27 mouse cellular contexts compared by ENCODE assay signal in the genomic region with DNA sequence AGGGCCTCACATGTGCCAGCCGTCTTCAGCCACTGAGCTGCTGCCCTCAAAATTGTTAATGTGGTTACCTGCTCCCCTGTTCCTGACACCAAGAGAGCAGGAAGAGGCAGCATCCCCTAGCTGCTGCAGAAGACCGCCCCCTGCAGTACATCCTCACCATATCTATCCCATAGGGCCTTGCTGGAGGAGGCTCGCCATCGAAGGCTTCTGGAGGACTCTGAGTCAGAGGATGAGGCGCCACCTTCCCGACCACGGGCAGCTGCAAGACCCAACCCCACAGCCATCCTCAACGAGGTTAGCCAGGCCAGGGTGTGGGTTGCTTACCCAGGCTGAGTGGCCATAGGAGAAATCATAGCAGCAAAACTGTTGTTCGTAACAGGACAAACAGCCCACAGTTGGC. TPM values are rescaled to one million over a fixed set of nuclear protein-coding genes. Genes with fewer than 3 reads are reported as not detected.
A peak's percentile ranks its signal among the peaks of the same experiment; 100 is the strongest.
DNase-seq lines count a peak whose midpoint lies in the region; ATAC-seq and TF ChIP-seq lines count a peak whose summit lies in the region.
"Had no signal": no experiment of that assay in that cellular context is flagged by ENCODE, and none has a peak within 500 bp of the region (broad histone marks: within the 10 kb centered on the region; RNA-seq: fewer than 3 reads in every experiment).

No protein-coding gene starts in this region.

- no peak overlapping the region for H3K9ac ChIP-seq in forebrain, postnatal 0 days
- H3K9ac ChIP-seq in forebrain, embryonic 14.5 days (ENCODE audit: low read length): no peak overlapping the region
- H3K9ac ChIP-seq in kidney, postnatal 0 days (ENCODE audit: low read depth, low read length): no peak overlapping the region
- H3K9ac ChIP-seq: embryonic facial prominence, embryonic 15.5 days; forebrain, embryonic 15.5 days; hindbrain, embryonic 15.5 days; limb, embryonic 13.5 days; lung, embryonic 15.5 days; midbrain, embryonic 12.5 days had no signal

- H3K36me3 ChIP-seq in forebrain, postnatal 0 days (ENCODE audit: insufficient read depth): peaks cover 55% of the 10 kb centered on the region
- H3K36me3 ChIP-seq in forebrain, embryonic 14.5 days (ENCODE audit: control insufficient read depth, insufficient read depth, low read length): peaks cover 55% of the 10 kb centered on the region
- peaks cover 22% of the 10 kb centered on the region; the same call in 1 of the 2 replicates for H3K36me3 ChIP-seq in kidney, postnatal 0 days (ENCODE audit: insufficient read depth, low read length)

- WGBS in forebrain, postnatal 0 days: 87% methylated on average over 9 of the region's 9 CpGs
- 84% methylated on average over 9 of the region's 9 CpGs for WGBS in forebrain, embryonic 14.5 days
- 78% methylated on average over 9 of the region's 9 CpGs for WGBS in kidney, postnatal 0 days

- no peaks in the 10 kb centered on the region for H3K27me3 ChIP-seq in forebrain, postnatal 0 days (ENCODE audit: insufficient read depth, low read length)
- no peaks in the 10 kb centered on the region for H3K27me3 ChIP-seq in forebrain, embryonic 14.5 days (replicated peaks; ENCODE audit: control insufficient read depth, insufficient read depth, low read length)
- H3K27me3 ChIP-seq in kidney, postnatal 0 days (ENCODE audit: insufficient read depth, low read length): no peaks in the 10 kb centered on the region
- H3K27me3 ChIP-seq: forebrain, embryonic 15.5 days; hindbrain, embryonic 15.5 days; limb, embryonic 13.5 days; midbrain, embryonic 12.5 days had no signal

- no peak overlapping the region for H3K4me3 ChIP-seq in forebrain, postnatal 0 days (ENCODE audit: low read depth, low read length)
- no peak overlapping the region for H3K4me3 ChIP-seq in forebrain, embryonic 14.5 days (ENCODE audit: low read depth, low read length)
- H3K4me3 ChIP-seq in kidney, postnatal 0 days (replicated peaks; ENCODE audit: low read depth, low read length): no peak overlapping the region
- H3K4me3 ChIP-seq: embryonic facial prominence, embryonic 10.5 days; embryonic facial prominence, embryonic 15.5 days; forebrain, embryonic 15.5 days; hindbrain, embryonic 10.5 days; hindbrain, embryonic 15.5 days; limb, embryonic 13.5 days; lung, embryonic 15.5 days; megakaryocyte, embryonic 14.5 days; midbrain, embryonic 12.5 days had no signal

- peaks cover 5% of the 10 kb centered on the region for H3K4me1 ChIP-seq in forebrain, postnatal 0 days (ENCODE audit: insufficient read depth)
- H3K4me1 ChIP-seq in forebrain, embryonic 14.5 days (ENCODE audit: control insufficient read depth, insufficient read depth, low read length): peaks cover 2% of the 10 kb centered on the region
- peaks cover 7% of the 10 kb centered on the region; the same call in 1 of the 2 replicates for H3K4me1 ChIP-seq in kidney, postnatal 0 days (replicated peaks; ENCODE audit: insufficient read depth, low read length)

- 0 out of 2 replicates have a peak, but pooled peaks have one; percentile 15 for TF ChIP-seq CTCF in forebrain, postnatal 0 days (IDR thresholded peaks at IDR 0.05; ENCODE audit: low read depth)
- TF ChIP-seq CTCF in kidney, postnatal 0 days (IDR thresholded peaks at IDR 0.05; ENCODE audit: low read depth): peak; percentile 18; the same call in 1 of the 2 replicates

- no peaks in the 10 kb centered on the region for H3K9me3 ChIP-seq in forebrain, postnatal 0 days (ENCODE audit: low read length)
- H3K9me3 ChIP-seq in forebrain, embryonic 14.5 days (replicated peaks; ENCODE audit: control insufficient read depth, low read length): no peaks in the 10 kb centered on the region
- no peaks in the 10 kb centered on the region for H3K9me3 ChIP-seq in kidney, postnatal 0 days (replicated peaks; ENCODE audit: low read length)
- H3K9me3 ChIP-seq: embryonic facial prominence, embryonic 10.5 days; embryonic facial prominence, embryonic 15.5 days; forebrain, embryonic 15.5 days; hindbrain, embryonic 10.5 days; hindbrain, embryonic 15.5 days; limb, embryonic 13.5 days; lung, embryonic 15.5 days; megakaryocyte, embryonic 14.5 days; midbrain, embryonic 12.5 days had no signal

- H3K4me2 ChIP-seq in forebrain, postnatal 0 days (ENCODE audit: low read depth): no peak overlapping the region
- H3K4me2 ChIP-seq in forebrain, embryonic 14.5 days (ENCODE audit: low read length): no peak overlapping the region
- no peak overlapping the region for H3K4me2 ChIP-seq in kidney, postnatal 0 days (ENCODE audit: low read length)
- H3K4me2 ChIP-seq: embryonic facial prominence, embryonic 15.5 days; forebrain, embryonic 15.5 days; hindbrain, embryonic 15.5 days; limb, embryonic 13.5 days; liver, embryonic 11.5 days; lung, embryonic 15.5 days; midbrain, embryonic 12.5 days had no signal

- no peak overlapping the region for H3K27ac ChIP-seq in forebrain, postnatal 0 days (ENCODE audit: low read depth, low read length)
- H3K27ac ChIP-seq in forebrain, embryonic 14.5 days (ENCODE audit: low read depth, low read length): no peak overlapping the region
- H3K27ac ChIP-seq in kidney, postnatal 0 days: no peak overlapping the region
- H3K27ac ChIP-seq: embryonic facial prominence, embryonic 10.5 days; embryonic facial prominence, embryonic 15.5 days; forebrain, embryonic 15.5 days; hindbrain, embryonic 10.5 days; hindbrain, embryonic 15.5 days; limb, embryonic 13.5 days; lung, embryonic 15.5 days; midbrain, embryonic 12.5 days had no signal

- no peak for ATAC-seq in forebrain, postnatal 0 days
- ATAC-seq in forebrain, embryonic 14.5 days: no peak
- no peak for ATAC-seq in kidney, postnatal 0 days (replicated peaks; ENCODE audit: low FRiP score, low read depth)
- ATAC-seq: forebrain, embryonic 15.5 days; inflammation-experienced regulatory T-cells, adult 6 months had no signal

- DNase-seq in forebrain, postnatal 0 days: no peak
- DNase-seq in forebrain, embryonic 14.5 days (ENCODE audit: low spot score): no peak
- no peak for DNase-seq in kidney, postnatal 0 days (ENCODE audit: low spot score)
- no peak for DNase-seq in kidney, adult 11 months
- DNase-seq in 416B (ENCODE audit: low read depth): peak; percentile 63
- DNase-seq in NIH3T3 (ENCODE audit: low read depth): peak; percentile 29
- DNase-seq in frontal cortex, adult 2 months (ENCODE audit: extremely low spot score in 1 of 2, low spot score in 1 of 2): no peak
- DNase-seq: adrenal gland, postnatal 36 days; heart, postnatal 14 days; spleen, adult 18-20 months; thymus, adult 2 months; thymus, postnatal 36 days had no signal

RNA-seq across cellular contexts. Expression of a gene that starts 5.3 kb away (rescaled TPM):
- total RNA-seq in forebrain, postnatal 0 days (2014; rRNA removed): 124 and 152 TPM in 2 replicates
- 106 and 116 TPM in 2 replicates for polyA plus RNA-seq in forebrain, postnatal 0 days (2015; fragmentation: Nextera tagmentation; extraction: Ambion mirVana)
- polyA plus RNA-seq in forebrain, embryonic 14.5 days (2014; fragmentation: Nextera tagmentation; extraction: Ambion mirVana): 109 and 111 TPM in 2 replicates
- 54.2 and 56.6 TPM in 2 replicates for polyA plus RNA-seq in kidney, postnatal 0 days (2015; fragmentation: Nextera tagmentation; extraction: Ambion mirVana)
- 57.6 and 61.6 TPM in 2 replicates for polyA plus RNA-seq in frontal cortex, adult 2 months (2012; rRNA removed)
- total RNA-seq: monocyte, adult 5-6 weeks had no signal
- polyA plus RNA-seq: C2C12 had no signal

RNA-seq across cellular contexts. Expression of a gene that starts 6.1 kb away (rescaled TPM):
- 12.9 and 15.2 TPM in 2 replicates for total RNA-seq in forebrain, postnatal 0 days (2014; rRNA removed)
- 12.9 and 15.2 TPM in 2 replicates for polyA plus RNA-seq in forebrain, postnatal 0 days (2015; fragmentation: Nextera tagmentation; extraction: Ambion mirVana)
- 25.4 and 26.1 TPM in 2 replicates for polyA plus RNA-seq in forebrain, embryonic 14.5 days (2014; fragmentation: Nextera tagmentation; extraction: Ambion mirVana)
- 21.1 and 22.4 TPM in 2 replicates for polyA plus RNA-seq in kidney, postnatal 0 days (2015; fragmentation: Nextera tagmentation; extraction: Ambion mirVana)
- polyA plus RNA-seq in frontal cortex, adult 2 months (2012; rRNA removed): 10.6 and 12.3 TPM in 2 replicates

RNA-seq across cellular contexts. Expression of a gene that starts 12.6 kb away (rescaled TPM):
- 2.1 and 3.4 TPM in 2 replicates for total RNA-seq in forebrain, postnatal 0 days (2014; rRNA removed)
- polyA plus RNA-seq in forebrain, postnatal 0 days (2015; fragmentation: Nextera tagmentation; extraction: Ambion mirVana): 6.4 and 7.7 TPM in 2 replicates
- polyA plus RNA-seq in forebrain, embryonic 14.5 days (2014; fragmentation: Nextera tagmentation; extraction: Ambion mirVana): 2.6 and 3.8 TPM in 2 replicates
- 1.6 and 1.8 TPM in 2 replicates for polyA plus RNA-seq in kidney, postnatal 0 days (2015; fragmentation: Nextera tagmentation; extraction: Ambion mirVana)
- polyA plus RNA-seq in frontal cortex, adult 2 months (2012; rRNA removed): 1.9 and 2.0 TPM in 2 replicates
- total RNA-seq: gastrocnemius, adult 8-10 months had no signal
- polyA plus RNA-seq: C2C12 had no signal

RNA-seq across cellular contexts. Expression of a gene that starts 15.7 kb away (rescaled TPM):
- 5.7 and 6.5 TPM in 2 replicates for total RNA-seq in forebrain, postnatal 0 days (2014; rRNA removed)
- polyA plus RNA-seq in forebrain, postnatal 0 days (2015; fragmentation: Nextera tagmentation; extraction: Ambion mirVana): 5.4 and 6.0 TPM in 2 replicates
- 9.8 and 10.3 TPM in 2 replicates for polyA plus RNA-seq in forebrain, embryonic 14.5 days (2014; fragmentation: Nextera tagmentation; extraction: Ambion mirVana)
- 8.1 and 10.6 TPM in 2 replicates for polyA plus RNA-seq in kidney, postnatal 0 days (2015; fragmentation: Nextera tagmentation; extraction: Ambion mirVana)
- polyA plus RNA-seq in frontal cortex, adult 2 months (2012; rRNA removed): 2.0 and 2.4 TPM in 2 replicates

RNA-seq across cellular contexts. Expression of a gene that starts 21.3 kb away (rescaled TPM):
- 106 and 113 TPM in 2 replicates for total RNA-seq in forebrain, postnatal 0 days (2014; rRNA removed)
- 162 and 169 TPM in 2 replicates for polyA plus RNA-seq in forebrain, postnatal 0 days (2015; fragmentation: Nextera tagmentation; extraction: Ambion mirVana)
- polyA plus RNA-seq in forebrain, embryonic 14.5 days (2014; fragmentation: Nextera tagmentation; extraction: Ambion mirVana): 106 and 121 TPM in 2 replicates
- 6.7 and 7.2 TPM in 2 replicates for polyA plus RNA-seq in kidney, postnatal 0 days (2015; fragmentation: Nextera tagmentation; extraction: Ambion mirVana)
- polyA plus RNA-seq in frontal cortex, adult 2 months (2012; rRNA removed): 57.8 and 68.7 TPM in 2 replicates
- total RNA-seq: gastrocnemius, adult 8-10 months; MEL; monocyte, adult 5-6 weeks had no signal

Comparison
In these comparisons a context has a peak if more than half of its experiments do, and no peak if none do; other contexts are left out.
1. DNase-seq: peak in 416B (single experiment) and NIH3T3 (single experiment); none in forebrain, postnatal 0 days (single experiment), forebrain, embryonic 14.5 days (single experiment), kidney, postnatal 0 days (single experiment), kidney, adult 11 months (single experiment) and frontal cortex, adult 2 months (0 of 2).